Mouse (Mus musculus): Measurements from ENCODE around the gene Apbb1ip. TPM values are rescaled to one million over a fixed set of nuclear protein-coding genes. Genes with fewer than 3 reads are reported as not detected.

The Apbb1ip gene
- polyA plus RNA-seq, 1 experiment from 2014 or later: 2.1 TPM

- no peaks in the 10 kb centered on the region for H3K9me3 ChIP-seq (ENCODE audit: control insufficient read depth, low read length)
- no peak overlapping the region for H3K27ac ChIP-seq (ENCODE audit: low read depth, low read length)
- no peak for ATAC-seq
- no peak overlapping the region for H3K4me3 ChIP-seq (ENCODE audit: low read length)
- H3K4me1 ChIP-seq (ENCODE audit: control insufficient read depth, insufficient read depth, low read depth, low read length): no peaks in the 10 kb centered on the region
- H3K9ac ChIP-seq (ENCODE audit: low read depth, low read length): no peak overlapping the region
- no peaks in the 10 kb centered on the region for H3K27me3 ChIP-seq (replicated peaks; ENCODE audit: control insufficient read depth, insufficient read depth, low read length)
- no peak overlapping the region for H3K4me2 ChIP-seq (ENCODE audit: low read length)
- no peaks in the 10 kb centered on the region for H3K36me3 ChIP-seq (ENCODE audit: control insufficient read depth, insufficient read depth, low read length)
Measured at GRCm38 (mm10) chr2:22747941-22748340, 26.0 kb upstream of the Apbb1ip start.

GRCm38 (mm10) chr2:22749761-22750160 is 24.1 kb upstream of the Apbb1ip start:
- no peak for ATAC-seq
- no peak overlapping the region for H3K4me2 ChIP-seq (ENCODE audit: low read length)
- H3K9me3 ChIP-seq (ENCODE audit: control insufficient read depth, low read length): no peaks in the 10 kb centered on the region
- H3K27me3 ChIP-seq (replicated peaks; ENCODE audit: control insufficient read depth, insufficient read depth, low read length): no peaks in the 10 kb centered on the region
- no peak overlapping the region for H3K4me3 ChIP-seq (ENCODE audit: low read length)
- H3K4me1 ChIP-seq (ENCODE audit: control insufficient read depth, insufficient read depth, low read depth, low read length): no peaks in the 10 kb centered on the region
- 92% methylated on average over 3 of the region's 3 CpGs for WGBS
- H3K36me3 ChIP-seq (ENCODE audit: control insufficient read depth, insufficient read depth, low read length): no peaks in the 10 kb centered on the region
- no peak overlapping the region for H3K27ac ChIP-seq (ENCODE audit: low read depth, low read length)
- no peak overlapping the region for H3K9ac ChIP-seq (ENCODE audit: low read depth, low read length)

- no peaks in the 10 kb centered on the region for H3K36me3 ChIP-seq (ENCODE audit: control insufficient read depth, insufficient read depth, low read length)
- 88% methylated on average over 4 of the region's 4 CpGs for WGBS
- no peaks in the 10 kb centered on the region for H3K9me3 ChIP-seq (ENCODE audit: control insufficient read depth, low read length)
Measured at GRCm38 (mm10) chr2:22752492-22752891, 21.4 kb upstream of the Apbb1ip start.

GRCm38 (mm10) chr2:22753461-22754075 is 20.3 kb upstream of the Apbb1ip start:
- H3K27me3 ChIP-seq (replicated peaks; ENCODE audit: control insufficient read depth, insufficient read depth, low read length): no peaks in the 10 kb centered on the region
- H3K4me1 ChIP-seq (ENCODE audit: control insufficient read depth, insufficient read depth, low read depth, low read length): no peaks in the 10 kb centered on the region
- no peak for ATAC-seq
- no peak overlapping the region for H3K4me2 ChIP-seq (ENCODE audit: low read length)
- no peak overlapping the region for H3K27ac ChIP-seq (ENCODE audit: low read depth, low read length)
- H3K9me3 ChIP-seq (ENCODE audit: control insufficient read depth, low read length): no peaks in the 10 kb centered on the region
- WGBS: 76% methylated on average over 2 of the region's 2 CpGs
- no peak overlapping the region for H3K9ac ChIP-seq (ENCODE audit: low read depth, low read length)
- H3K36me3 ChIP-seq (ENCODE audit: control insufficient read depth, insufficient read depth, low read length): no peaks in the 10 kb centered on the region
- H3K4me3 ChIP-seq (ENCODE audit: low read length): no peak overlapping the region

More at GRCm38 (mm10) chr2:22752492-22752891, 21.4 kb upstream of the Apbb1ip start:
- H3K4me1 ChIP-seq (ENCODE audit: control insufficient read depth, insufficient read depth, low read depth, low read length): no peaks in the 10 kb centered on the region
- no peaks in the 10 kb centered on the region for H3K27me3 ChIP-seq (replicated peaks; ENCODE audit: control insufficient read depth, insufficient read depth, low read length)
- no peak overlapping the region for H3K4me2 ChIP-seq (ENCODE audit: low read length)
- ATAC-seq: no peak
- H3K27ac ChIP-seq (ENCODE audit: low read depth, low read length): no peak overlapping the region
- H3K4me3 ChIP-seq (ENCODE audit: low read length): no peak overlapping the region
- H3K9ac ChIP-seq (ENCODE audit: low read depth, low read length): no peak overlapping the region

GRCm38 (mm10) chr2:22754222-22754824 is 19.6 kb upstream of the Apbb1ip start:
- Histone ChIP-seq H3K4me1 (ENCODE audit: control insufficient read depth, insufficient read depth, low read depth, low read length) (no peaks in the 10 kb centered on the region), H3K4me2 (ENCODE audit: low read length) (no peak overlapping the region), H3K36me3 (ENCODE audit: control insufficient read depth, insufficient read depth, low read length) (no peaks in the 10 kb centered on the region), H3K27me3 (replicated peaks; ENCODE audit: control insufficient read depth, insufficient read depth, low read length) (no peaks in the 10 kb centered on the region), H3K27ac (ENCODE audit: low read depth, low read length) (no peak overlapping the region), H3K9me3 (ENCODE audit: control insufficient read depth, low read length) (no peaks in the 10 kb centered on the region), H3K4me3 (ENCODE audit: low read length) (no peak overlapping the region), H3K9ac (ENCODE audit: low read depth, low read length) (no peak overlapping the region)
- ATAC-seq: no peak
- 84% methylated on average over 4 of the region's 4 CpGs for WGBS

GRCm38 (mm10) chr2:22755561-22755960 is 18.3 kb upstream of the Apbb1ip start:
- H3K27ac ChIP-seq (ENCODE audit: low read depth, low read length): no peak overlapping the region
- 76% methylated on average over 6 of the region's 6 CpGs for WGBS
- H3K27me3 ChIP-seq (replicated peaks; ENCODE audit: control insufficient read depth, insufficient read depth, low read length): no peaks in the 10 kb centered on the region
- no peak overlapping the region for H3K4me3 ChIP-seq (ENCODE audit: low read length)
- H3K9ac ChIP-seq (ENCODE audit: low read depth, low read length): no peak overlapping the region
- ATAC-seq: no peak; the same call in 1 of the 2 replicates
- H3K4me1 ChIP-seq (ENCODE audit: control insufficient read depth, insufficient read depth, low read depth, low read length): no peaks in the 10 kb centered on the region
- no peaks in the 10 kb centered on the region for H3K9me3 ChIP-seq (ENCODE audit: control insufficient read depth, low read length)
- H3K36me3 ChIP-seq (ENCODE audit: control insufficient read depth, insufficient read depth, low read length): no peaks in the 10 kb centered on the region
- H3K4me2 ChIP-seq (ENCODE audit: low read length): no peak overlapping the region

GRCm38 (mm10) chr2:22758310-22758972 is 15.5 kb upstream of the Apbb1ip start:
- ATAC-seq: no peak
- Histone ChIP-seq H3K36me3 (ENCODE audit: control insufficient read depth, insufficient read depth, low read length) (no peaks in the 10 kb centered on the region), H3K4me2 (ENCODE audit: low read length) (no peak overlapping the region), H3K9ac (ENCODE audit: low read depth, low read length) (no peak overlapping the region), H3K4me3 (ENCODE audit: low read length) (no peak overlapping the region), H3K4me1 (ENCODE audit: control insufficient read depth, insufficient read depth, low read depth, low read length) (no peaks in the 10 kb centered on the region), H3K27ac (ENCODE audit: low read depth, low read length) (no peak overlapping the region), H3K9me3 (ENCODE audit: control insufficient read depth, low read length) (no peaks in the 10 kb centered on the region), H3K27me3 (replicated peaks; ENCODE audit: control insufficient read depth, insufficient read depth, low read length) (no peaks in the 10 kb centered on the region)
- 44% methylated on average over 6 of the region's 6 CpGs for WGBS

- Histone ChIP-seq H3K4me1 (ENCODE audit: control insufficient read depth, insufficient read depth, low read depth, low read length) (no peaks in the 10 kb centered on the region), H3K9ac (ENCODE audit: low read depth, low read length) (no peak overlapping the region), H3K27ac (ENCODE audit: low read depth, low read length) (no peak overlapping the region), H3K27me3 (replicated peaks; ENCODE audit: control insufficient read depth, insufficient read depth, low read length) (no peaks in the 10 kb centered on the region), H3K4me3 (ENCODE audit: low read length) (no peak overlapping the region), H3K9me3 (ENCODE audit: control insufficient read depth, low read length) (no peaks in the 10 kb centered on the region), H3K36me3 (ENCODE audit: control insufficient read depth, insufficient read depth, low read length) (no peaks in the 10 kb centered on the region), H3K4me2 (ENCODE audit: low read length) (no peak overlapping the region)
- ATAC-seq: no peak
- WGBS: 53% methylated on average over 2 of the region's 2 CpGs
Measured at GRCm38 (mm10) chr2:22760452-22760851, 13.4 kb upstream of the Apbb1ip start.

GRCm38 (mm10) chr2:22761103-22761521 is 12.8 kb upstream of the Apbb1ip start:
- no peak overlapping the region for H3K9ac ChIP-seq (ENCODE audit: low read depth, low read length)
- H3K4me1 ChIP-seq (ENCODE audit: control insufficient read depth, insufficient read depth, low read depth, low read length): no peaks in the 10 kb centered on the region
- no peaks in the 10 kb centered on the region for H3K9me3 ChIP-seq (ENCODE audit: control insufficient read depth, low read length)
- WGBS: 81% methylated on average over 7 of the region's 7 CpGs
- ATAC-seq: no peak
- no peak overlapping the region for H3K4me2 ChIP-seq (ENCODE audit: low read length)
- H3K27me3 ChIP-seq (replicated peaks; ENCODE audit: control insufficient read depth, insufficient read depth, low read length): no peaks in the 10 kb centered on the region
- H3K4me3 ChIP-seq (ENCODE audit: low read length): no peak overlapping the region
- no peaks in the 10 kb centered on the region for H3K36me3 ChIP-seq (ENCODE audit: control insufficient read depth, insufficient read depth, low read length)
- no peak overlapping the region for H3K27ac ChIP-seq (ENCODE audit: low read depth, low read length)

All from hindbrain, embryonic 16.5 days (tissue).